Mouse (Mus musculus): ENCODE measurements around the gene Trim2. TPM values are rescaled to one million over a fixed set of nuclear protein-coding genes. Genes with fewer than 3 reads are reported as not detected.

Gene Trim2
- polyA plus RNA-seq, 1 experiment from 2014 or later: 7.9 TPM

- H3K27me3 ChIP-seq: 0 out of 2 replicates have a peak, but pooled peaks cover 5% of the 10 kb centered on the region
- no peak overlapping the region for H3K27ac ChIP-seq
- WGBS: 76% methylated on average over 11 of the region's 11 CpGs
- H3K9ac ChIP-seq: no peak overlapping the region
- H3K4me2 ChIP-seq: no peak overlapping the region
- no peak overlapping the region for H3K4me3 ChIP-seq
- 0 out of 2 replicates have a peak, but pooled peaks have one; percentile 27 for ATAC-seq (replicated peaks; ENCODE audit: insufficient number of reproducible peaks, insufficient read depth, low FRiP score, low read depth)
- no peaks in the 10 kb centered on the region for H3K36me3 ChIP-seq
- H3K4me1 ChIP-seq (replicated peaks): peaks cover 1% of the 10 kb centered on the region
- no peaks in the 10 kb centered on the region for H3K9me3 ChIP-seq (replicated peaks)
Measured at GRCm38 (mm10) chr3:84252776-84253654, 53.7 kb downstream of the Trim2 start.

- no peak for ATAC-seq (replicated peaks; ENCODE audit: insufficient number of reproducible peaks, insufficient read depth, low FRiP score, low read depth)
- Histone ChIP-seq H3K4me3 (no peak overlapping the region), H3K9me3 (replicated peaks) (no peaks in the 10 kb centered on the region), H3K9ac (no peak overlapping the region), H3K27ac (no peak overlapping the region), H3K36me3 (no peaks in the 10 kb centered on the region), H3K4me1 (replicated peaks) (peaks cover 6% of the 10 kb centered on the region), H3K4me2 (no peak overlapping the region), H3K27me3 (no peaks in the 10 kb centered on the region)
- WGBS: 68% methylated on average over 4 of the region's 4 CpGs
Measured at GRCm38 (mm10) chr3:84251721-84252120, 55.0 kb downstream of the Trim2 start.

- 92% methylated on average over 7 of the region's 7 CpGs for WGBS
- peaks cover 6% of the 10 kb centered on the region for H3K4me1 ChIP-seq (replicated peaks)
Measured at GRCm38 (mm10) chr3:84250275-84250674, 56.4 kb downstream of the Trim2 start.

GRCm38 (mm10) chr3:84247789-84248188, 58.9 kb downstream of the Trim2 start:
- Histone ChIP-seq H3K9ac (no peak overlapping the region), H3K4me3 (no peak overlapping the region), H3K4me1 (replicated peaks) (peaks cover 6% of the 10 kb centered on the region), H3K4me2 (no peak overlapping the region), H3K9me3 (replicated peaks) (no peaks in the 10 kb centered on the region), H3K27me3 (no peaks in the 10 kb centered on the region), H3K36me3 (no peaks in the 10 kb centered on the region), H3K27ac (no peak overlapping the region)
- 37% methylated on average over 8 of the region's 8 CpGs for WGBS
- ATAC-seq (replicated peaks; ENCODE audit: insufficient number of reproducible peaks, insufficient read depth, low FRiP score, low read depth): no peak

More at GRCm38 (mm10) chr3:84250275-84250674, 56.4 kb downstream of the Trim2 start:
- H3K9ac ChIP-seq: no peak overlapping the region
- H3K36me3 ChIP-seq: no peaks in the 10 kb centered on the region
- H3K9me3 ChIP-seq (replicated peaks): no peaks in the 10 kb centered on the region
- no peak overlapping the region for H3K4me2 ChIP-seq
- H3K4me3 ChIP-seq: no peak overlapping the region
- no peak overlapping the region for H3K27ac ChIP-seq
- no peak for ATAC-seq (replicated peaks; ENCODE audit: insufficient number of reproducible peaks, insufficient read depth, low FRiP score, low read depth)
- no peaks in the 10 kb centered on the region for H3K27me3 ChIP-seq

- H3K4me1 ChIP-seq (replicated peaks): peaks cover 6% of the 10 kb centered on the region
- no peak overlapping the region for H3K27ac ChIP-seq
- no peaks in the 10 kb centered on the region for H3K36me3 ChIP-seq
- H3K9ac ChIP-seq: no peak overlapping the region
- ATAC-seq (replicated peaks; ENCODE audit: insufficient number of reproducible peaks, insufficient read depth, low FRiP score, low read depth): no peak
- H3K4me2 ChIP-seq: no peak overlapping the region
- no peaks in the 10 kb centered on the region for H3K9me3 ChIP-seq (replicated peaks)
- WGBS: 64% methylated on average over 7 of the region's 7 CpGs
- no peak overlapping the region for H3K4me3 ChIP-seq
- H3K27me3 ChIP-seq: no peaks in the 10 kb centered on the region
Measured at GRCm38 (mm10) chr3:84246421-84246861, 60.2 kb downstream of the Trim2 start.

GRCm38 (mm10) chr3:84243116-84243515, 63.6 kb downstream of the Trim2 start:
- no peaks in the 10 kb centered on the region for H3K9me3 ChIP-seq (replicated peaks)
- 68% methylated on average over 3 of the region's 3 CpGs for WGBS
- H3K4me1 ChIP-seq (replicated peaks): peaks cover 6% of the 10 kb centered on the region
- no peaks in the 10 kb centered on the region for H3K27me3 ChIP-seq
- H3K9ac ChIP-seq: no peak overlapping the region
- no peak overlapping the region for H3K4me2 ChIP-seq
- H3K27ac ChIP-seq: no peak overlapping the region
- no peak overlapping the region for H3K4me3 ChIP-seq
- ATAC-seq (replicated peaks; ENCODE audit: insufficient number of reproducible peaks, insufficient read depth, low FRiP score, low read depth): no peak
- no peaks in the 10 kb centered on the region for H3K36me3 ChIP-seq

- Histone ChIP-seq H3K36me3 (no peaks in the 10 kb centered on the region), H3K9me3 (replicated peaks) (no peaks in the 10 kb centered on the region), H3K27ac (no peak overlapping the region), H3K27me3 (no peaks in the 10 kb centered on the region), H3K9ac (no peak overlapping the region), H3K4me1 (replicated peaks) (no peaks in the 10 kb centered on the region), H3K4me3 (no peak overlapping the region), H3K4me2 (no peak overlapping the region)
- no peak for ATAC-seq (replicated peaks; ENCODE audit: insufficient number of reproducible peaks, insufficient read depth, low FRiP score, low read depth)
- 86% methylated on average over 4 of the region's 4 CpGs for WGBS
Measured at GRCm38 (mm10) chr3:84242497-84242896, 64.2 kb downstream of the Trim2 start.

GRCm38 (mm10) chr3:84241098-84241497, 65.6 kb downstream of the Trim2 start:
- Histone ChIP-seq H3K27ac (no peak overlapping the region), H3K4me1 (replicated peaks) (no peaks in the 10 kb centered on the region), H3K4me2 (no peak overlapping the region), H3K4me3 (no peak overlapping the region), H3K36me3 (no peaks in the 10 kb centered on the region), H3K9me3 (replicated peaks) (no peaks in the 10 kb centered on the region), H3K9ac (no peak overlapping the region), H3K27me3 (no peaks in the 10 kb centered on the region)
- no peak for ATAC-seq (replicated peaks; ENCODE audit: insufficient number of reproducible peaks, insufficient read depth, low FRiP score, low read depth)
- WGBS: 93% methylated on average over 4 of the region's 4 CpGs

- WGBS: 66% methylated on average over 10 of the region's 10 CpGs
- Histone ChIP-seq H3K9me3 (replicated peaks) (no peaks in the 10 kb centered on the region), H3K36me3 (no peaks in the 10 kb centered on the region), H3K27ac (no peak overlapping the region), H3K4me1 (replicated peaks) (peaks cover 6% of the 10 kb centered on the region), H3K4me2 (no peak overlapping the region), H3K27me3 (no peaks in the 10 kb centered on the region), H3K9ac (no peak overlapping the region), H3K4me3 (no peak overlapping the region)
- ATAC-seq (replicated peaks; ENCODE audit: insufficient number of reproducible peaks, insufficient read depth, low FRiP score, low read depth): 0 out of 2 replicates have a peak, but pooled peaks have one; percentile 32
Measured at GRCm38 (mm10) chr3:84235420-84236304, 71.0 kb downstream of the Trim2 start.

- Histone ChIP-seq H3K27ac (no peak overlapping the region), H3K4me3 (no peak overlapping the region), H3K4me1 (replicated peaks) (peaks cover 15% of the 10 kb centered on the region), H3K4me2 (no peak overlapping the region), H3K9me3 (replicated peaks) (no peaks in the 10 kb centered on the region), H3K36me3 (no peaks in the 10 kb centered on the region), H3K27me3 (no peaks in the 10 kb centered on the region), H3K9ac (no peak overlapping the region)
- 61% methylated on average over 4 of the region's 4 CpGs for WGBS
- no peak for ATAC-seq (replicated peaks; ENCODE audit: insufficient number of reproducible peaks, insufficient read depth, low FRiP score, low read depth)
Measured at GRCm38 (mm10) chr3:84234562-84234961, 72.1 kb downstream of the Trim2 start.

- WGBS: 83% methylated on average over 5 of the region's 5 CpGs
- ATAC-seq (replicated peaks; ENCODE audit: insufficient number of reproducible peaks, insufficient read depth, low FRiP score, low read depth): no peak
- Histone ChIP-seq H3K4me2 (no peak overlapping the region), H3K27me3 (no peaks in the 10 kb centered on the region), H3K36me3 (no peaks in the 10 kb centered on the region), H3K27ac (no peak overlapping the region), H3K4me1 (replicated peaks) (peaks cover 15% of the 10 kb centered on the region), H3K9ac (no peak overlapping the region), H3K9me3 (replicated peaks) (no peaks in the 10 kb centered on the region), H3K4me3 (no peak overlapping the region)
Measured at GRCm38 (mm10) chr3:84233663-84234415, 72.8 kb downstream of the Trim2 start.
